Mouse (Mus musculus) naive thymus-derived CD4-positive, alpha-beta T cell, adult 2 months (primary cell): ENCODE data around the gene Rasgrp3.
A peak's percentile ranks its signal among the peaks of the same experiment; 100 is the strongest.

Experiments
- DNase-seq: peaks from one replicate; pipeline ENCODE4 v3.0.0-alpha.2; 2011; ENCODE audit warnings: low read depth

Rasgrp3 gene

DNA sequence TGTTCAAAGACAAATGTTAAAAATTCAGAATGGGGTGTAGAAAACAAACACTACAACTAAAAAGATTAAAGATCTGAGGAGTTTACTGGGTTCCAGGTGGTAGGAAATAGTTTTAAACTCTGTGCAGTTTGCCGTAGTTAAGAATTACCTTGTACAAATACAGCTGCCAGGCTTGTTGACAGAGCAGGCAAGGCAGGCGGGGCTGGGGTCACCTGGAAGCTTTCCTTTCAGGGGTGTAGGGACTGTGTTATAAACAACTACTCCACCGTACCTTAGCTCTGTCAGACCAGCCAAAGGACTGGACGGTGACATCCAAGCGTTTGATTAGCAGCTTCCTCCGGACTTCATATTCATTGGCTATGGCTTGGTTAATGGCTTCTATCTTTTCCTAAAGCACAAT lies 103.4 kb downstream of the Rasgrp3 start:
- DNase-seq, result no peak

- no peak for DNase-seq
These were observed 104.1 kb downstream of the Rasgrp3 start for GRCm38 (mm10) chr17:75539841-75540240.

DNA sequence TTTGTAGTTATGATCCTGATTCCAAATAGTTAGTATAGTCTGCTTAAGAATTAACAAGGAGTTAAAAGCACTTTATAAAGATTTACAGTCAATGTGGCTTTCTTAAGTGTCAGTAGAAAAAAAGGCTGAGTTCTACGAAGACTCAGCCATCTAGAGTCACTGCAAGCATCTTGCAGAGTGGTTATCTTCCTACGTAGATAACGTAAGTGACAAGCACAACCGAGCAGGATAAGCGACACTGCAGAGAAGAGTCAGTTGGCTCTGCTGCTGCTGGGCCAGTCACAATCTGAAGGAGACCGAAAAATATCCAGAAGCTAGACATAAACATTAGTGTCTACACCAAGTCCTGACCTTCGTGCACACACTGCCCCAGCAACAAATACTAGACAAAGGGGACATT lies 107.7 kb downstream of the Rasgrp3 start:
- no peak for DNase-seq

DNA sequence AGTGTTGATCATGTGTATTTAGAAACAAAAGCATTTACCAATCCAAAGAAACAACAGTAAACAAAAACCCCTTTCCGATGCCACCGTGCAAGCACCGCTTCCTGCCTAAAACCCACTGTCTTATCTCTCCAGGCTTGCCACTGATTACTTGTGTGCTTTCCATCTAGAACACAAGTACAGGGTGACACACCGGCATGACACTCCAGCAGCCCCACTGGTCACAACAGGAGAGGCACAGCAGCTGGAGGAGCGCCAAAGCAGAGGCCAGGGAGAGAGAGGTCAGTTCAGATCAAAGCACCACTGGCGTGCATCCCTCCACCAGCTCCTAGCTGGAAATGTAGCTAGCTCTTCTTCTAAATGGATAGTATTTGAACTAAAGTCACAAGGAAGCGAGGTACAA lies 108.6 kb downstream of the Rasgrp3 start:
- DNase-seq, result no peak

GRCm38 (mm10) chr17:75550771-75551413 lies 115.2 kb downstream of the Rasgrp3 start:
- DNase-seq, result no peak

- DNase-seq, result peak; percentile 100
These were observed 116.1 kb downstream of the Rasgrp3 start, which contains the start of gene Fam98a for GRCm38 (mm10) chr17:75551512-75552400. Gene Fam98a (minus strand): TSS chr17:75551946.

GRCm38 (mm10) chr17:75557031-75557430 lies 121.3 kb downstream of the Rasgrp3 start:
- DNase-seq, result no peak

DNA sequence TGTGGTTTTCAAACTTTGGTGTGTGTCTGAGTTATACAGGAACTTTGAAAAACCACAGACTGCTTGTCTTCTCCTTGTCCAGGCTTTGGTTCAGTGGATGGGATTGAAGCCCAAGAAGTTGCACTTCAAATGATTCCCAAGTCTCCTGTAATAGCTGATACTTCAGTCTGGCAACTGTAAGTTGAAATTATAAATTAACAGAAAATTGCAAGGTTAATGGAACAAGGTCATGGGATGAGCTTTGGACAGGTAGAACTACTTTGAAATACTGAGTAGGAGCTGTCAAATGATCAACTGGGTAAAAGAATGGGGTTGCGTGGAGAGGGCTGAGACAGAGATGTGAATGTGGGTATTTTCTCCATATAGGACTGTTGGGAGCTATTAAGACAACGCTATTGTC lies 122.3 kb downstream of the Rasgrp3 start:
- no peak for DNase-seq

- no peak for DNase-seq
These were observed 139.9 kb downstream of the Rasgrp3 start for GRCm38 (mm10) chr17:75575608-75576007.
